Mouse (Mus musculus) spleen, postnatal 10 days (tissue): ENCODE results near the gene Cd44.

ENCODE experiments used
- DNase-seq, 2 experiments: peaks; one replicate each; pipeline ENCODE4 v3.0.0; 2021 to 2022; ENCODE audit warnings: low spot score in 2 of 2

Gene Cd44

GRCm38 (mm10) chr2:102913833-102914545, 12.5 kb upstream of the Cd44 start:
- DNase-seq, result peak in 1 of 2 experiments; percentile 26

GRCm38 (mm10) chr2:102912951-102913350, 11.5 kb upstream of the Cd44 start:
- DNase-seq, result no peak

GRCm38 (mm10) chr2:102912469-102912868, 11.0 kb upstream of the Cd44 start:
- no peak for DNase-seq

GRCm38 (mm10) chr2:102909403-102909802, 7.9 kb upstream of the Cd44 start:
- DNase-seq, result no peak

GRCm38 (mm10) chr2:102905604-102906003, 4.1 kb upstream of the Cd44 start:
- DNase-seq, result no peak

GRCm38 (mm10) chr2:102901828-102902223, 361 bp upstream of the Cd44 start:
- DNase-seq, result no peak

GRCm38 (mm10) chr2:102900230-102900721, 1.2 kb downstream of the Cd44 start:
- DNase-seq, result peak; percentile 34 to 57

GRCm38 (mm10) chr2:102899238-102899637, 2.2 kb downstream of the Cd44 start:
- peak; percentile 29 to 36 for DNase-seq

- DNase-seq, result no peak
These were observed 2.9 kb downstream of the Cd44 start for GRCm38 (mm10) chr2:102898585-102898984.

GRCm38 (mm10) chr2:102896154-102896553, 5.3 kb downstream of the Cd44 start:
- DNase-seq, result no peak

- DNase-seq, result no peak
These were observed 6.3 kb downstream of the Cd44 start for GRCm38 (mm10) chr2:102895197-102895596.

- no peak for DNase-seq
These were observed 6.7 kb downstream of the Cd44 start for GRCm38 (mm10) chr2:102894785-102895184.

GRCm38 (mm10) chr2:102888688-102889225, 12.7 kb downstream of the Cd44 start:
- no peak for DNase-seq

- no peak for DNase-seq
These were observed 14.3 kb downstream of the Cd44 start for GRCm38 (mm10) chr2:102887137-102887536.

GRCm38 (mm10) chr2:102886306-102886935, 15.0 kb downstream of the Cd44 start:
- no peak for DNase-seq

GRCm38 (mm10) chr2:102882597-102883272, 18.7 kb downstream of the Cd44 start:
- no peak for DNase-seq

GRCm38 (mm10) chr2:102882004-102882588, 19.4 kb downstream of the Cd44 start:
- no peak for DNase-seq

- DNase-seq, result no peak
These were observed 23.0 kb downstream of the Cd44 start for GRCm38 (mm10) chr2:102878513-102878912.

GRCm38 (mm10) chr2:102877463-102877862, 24.0 kb downstream of the Cd44 start:
- no peak for DNase-seq

- no peak for DNase-seq
These were observed 25.3 kb downstream of the Cd44 start for GRCm38 (mm10) chr2:102876141-102876540.

GRCm38 (mm10) chr2:102873848-102874247, 27.6 kb downstream of the Cd44 start:
- DNase-seq, result no peak

GRCm38 (mm10) chr2:102873194-102873593, 28.3 kb downstream of the Cd44 start:
- DNase-seq, result no peak
